Comparison of ENCODE assay signal across 23 mouse cellular contexts in the genomic region with DNA sequence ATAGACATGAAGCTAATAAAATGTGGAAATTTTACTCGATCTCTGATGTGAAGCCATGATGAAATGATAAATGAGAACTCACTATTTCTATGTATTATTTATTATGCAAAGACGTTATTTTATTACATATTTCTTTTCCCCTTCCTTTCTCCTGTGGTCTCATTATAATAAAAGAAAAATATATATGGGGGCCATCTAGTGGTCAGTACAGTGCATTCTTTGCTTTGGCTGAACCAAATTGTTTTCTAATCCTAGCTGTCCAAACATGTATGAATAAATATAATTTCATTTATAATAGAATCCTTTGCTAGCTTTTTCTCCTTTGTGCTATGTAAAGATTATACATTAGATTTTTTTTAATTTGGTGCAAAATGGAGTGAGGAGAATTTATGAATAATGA.
"Had no signal": no experiment of that assay in that cellular context is flagged by ENCODE, and none has a peak within 500 bp of the region (broad histone marks: within the 10 kb centered on the region; RNA-seq: fewer than 3 reads in every experiment).

No protein-coding gene starts in this region.

- H3K27me3 ChIP-seq: limb, embryonic 12.5 days; limb, embryonic 15.5 days; midbrain, embryonic 12.5 days; neural tube, embryonic 13.5 days had no signal

- H3K4me2 ChIP-seq: limb, embryonic 12.5 days; limb, embryonic 15.5 days; liver, embryonic 11.5 days; lung, embryonic 14.5 days; midbrain, embryonic 12.5 days; neural tube, embryonic 13.5 days had no signal

- H3K4me3 ChIP-seq: limb, embryonic 12.5 days; limb, embryonic 15.5 days; midbrain, embryonic 12.5 days; myocyte; neural tube, embryonic 13.5 days had no signal

- H3K9ac ChIP-seq: limb, embryonic 12.5 days; limb, embryonic 15.5 days; liver, embryonic 14.5 days; liver, postnatal 0 days; lung, embryonic 14.5 days; midbrain, embryonic 12.5 days; neural tube, embryonic 13.5 days had no signal

- DNase-seq: kidney, adult 2 months; kidney, postnatal 10 days; kidney, postnatal 36 days; layer of hippocampus, adult 9-11 months; liver, postnatal 0 days; lung, embryonic 14.5 days; right cerebral cortex, adult 18-20 months; right cerebral cortex, postnatal 14 days; right cerebral cortex, postnatal 4 days; thymus, adult 2 months; thymus, postnatal 14 days; thymus, postnatal 4 days had no signal

- H3K9me3 ChIP-seq: limb, embryonic 12.5 days; limb, embryonic 15.5 days; midbrain, embryonic 12.5 days; neural tube, embryonic 13.5 days had no signal

- ATAC-seq: intestine, embryonic 16.5 days; liver, postnatal 0 days; lung, postnatal 0 days had no signal

- H3K36me3 ChIP-seq: limb, embryonic 12.5 days; limb, embryonic 15.5 days; midbrain, embryonic 12.5 days; neural tube, embryonic 13.5 days had no signal

- H3K27ac ChIP-seq: limb, embryonic 12.5 days; limb, embryonic 15.5 days; liver, embryonic 14.5 days; macrophage; midbrain, embryonic 12.5 days; neural tube, embryonic 13.5 days; stomach, postnatal 0 days had no signal

- H3K4me1 ChIP-seq: limb, embryonic 12.5 days; limb, embryonic 15.5 days; midbrain, embryonic 12.5 days; neural tube, embryonic 13.5 days had no signal
